Mouse (Mus musculus): ENCODE data around the gene Zfp184. TPM values are rescaled to one million over a fixed set of nuclear protein-coding genes. Genes with fewer than 3 reads are reported as not detected.
A peak's percentile ranks its signal among the peaks of the same experiment; 100 is the strongest.

Gene Zfp184
- total and polyA plus RNA-seq, 2 experiments from 2014 or later = 7.5 to 8.1 TPM

- no peak for TF ChIP-seq CTCF (IDR thresholded peaks at IDR 0.05)
- 79% methylated on average over 3 of the region's 3 CpGs for WGBS
- no peak overlapping the region for H3K4me3 ChIP-seq (ENCODE audit: low read depth, low read length)
- no peak overlapping the region for H3K9ac ChIP-seq (replicated peaks; ENCODE audit: low read length, poor library complexity, severe bottlenecking)
- DNase-seq (ENCODE audit: low spot score) (no peak), ATAC-seq (ENCODE audit: low FRiP score) (no peak)
- no peaks in the 10 kb centered on the region for H3K9me3 ChIP-seq (ENCODE audit: low read length)
- peaks cover 86% of the 10 kb centered on the region for H3K27me3 ChIP-seq (ENCODE audit: insufficient read depth, low read length)
- peaks cover 6% of the 10 kb centered on the region for H3K4me1 ChIP-seq (ENCODE audit: insufficient read depth, low read length)
- H3K27ac ChIP-seq (ENCODE audit: low read depth, low read length) = no peak overlapping the region
- H3K4me2 ChIP-seq (ENCODE audit: low read depth, low read length, poor library complexity, severe bottlenecking) = no peak overlapping the region
- no peaks in the 10 kb centered on the region for H3K36me3 ChIP-seq (ENCODE audit: insufficient read depth, low read length)
These were observed 63.8 kb downstream of the Zfp184 start for GRCm38 (mm10) chr13:22008707-22009106.

GRCm38 (mm10) chr13:22009642-22010041 lies 64.7 kb downstream of the Zfp184 start, which contains the start of gene Prss16:
TSS of gene Prss16 (minus strand) at chr13:22009742.
- no peak for DNase-seq (ENCODE audit: low spot score)
- Histone ChIP-seq H3K4me2 (ENCODE audit: low read depth, low read length, poor library complexity, severe bottlenecking) (no peak within 1 kb of the TSS), H3K4me1 (ENCODE audit: insufficient read depth, low read length) (peaks cover 6% of the 10 kb centered on the region), H3K9me3 (ENCODE audit: low read length) (no peaks in the 10 kb centered on the region), H3K27ac (ENCODE audit: low read depth, low read length) (no peak within 1 kb of the TSS), H3K9ac (replicated peaks; ENCODE audit: low read length, poor library complexity, severe bottlenecking) (no peak within 1 kb of the TSS), H3K36me3 (ENCODE audit: insufficient read depth, low read length) (no peaks in the 10 kb centered on the region), H3K4me3 (ENCODE audit: low read depth, low read length) (no peak within 1 kb of the TSS), H3K27me3 (ENCODE audit: insufficient read depth, low read length) (peaks cover 82% of the 10 kb centered on the region)
- no peak for TF ChIP-seq CTCF (IDR thresholded peaks at IDR 0.05)
- no peak for ATAC-seq (ENCODE audit: low FRiP score)
- WGBS = 36% methylated on average over 7 of the region's 7 CpGs

MicroRNAs encoded within 50 kb of the gene (microRNA counts, 519-probe panel; counts per million panel counts)
- 5,377 counts per million, percentile 93 among the panel's probes with 10 or more counts for microRNA mmu-miR-1983

Small RNAs within 50 kb of the gene (microRNA-seq; reads per million reads assigned to microRNA genes)
- gene Gm44456 (ENCODE audit: borderline number of aligned reads) = not detected
- 4,992 reads per million, percentile 89 among the genes with 10 or more reads in this experiment for gene Mir1983 (ENCODE audit: borderline number of aligned reads)

Other genes starting within 250 kb of the Zfp184 start
- not detected in 2 replicates for gene Olfr1359, start 247.0 kb upstream of the Zfp184 start, total RNA-seq (2014; rRNA removed)
- not detected in 2 replicates for gene Olfr1359, start 247.0 kb upstream of the Zfp184 start, polyA plus RNA-seq (2015; fragmentation: Nextera tagmentation; extraction: Ambion mirVana)
- gene Hist1h2bl, start 229.0 kb upstream of the Zfp184 start, total RNA-seq (2014; rRNA removed) = 87.0 and 175 TPM in 2 replicates
- gene Hist1h2bl, start 229.0 kb upstream of the Zfp184 start, polyA plus RNA-seq (2015; fragmentation: Nextera tagmentation; extraction: Ambion mirVana) = not detected in 2 replicates
- 253 and 398 TPM in 2 replicates for gene Hist1h2ai, start 228.7 kb upstream of the Zfp184 start, total RNA-seq (2014; rRNA removed)
- gene Hist1h2ai, start 228.7 kb upstream of the Zfp184 start, polyA plus RNA-seq (2015; fragmentation: Nextera tagmentation; extraction: Ambion mirVana) = 3.2 and 3.5 TPM in 2 replicates
- 258 and 532 TPM in 2 replicates for gene Hist1h3h, start 227.4 kb upstream of the Zfp184 start, total RNA-seq (2014; rRNA removed)
- 2.0 TPM in 1 of 2 replicates, not detected in the other for gene Hist1h3h, start 227.4 kb upstream of the Zfp184 start, polyA plus RNA-seq (2015; fragmentation: Nextera tagmentation; extraction: Ambion mirVana)
- gene Hist1h2bm, start 223.1 kb upstream of the Zfp184 start, total RNA-seq (2014; rRNA removed) = 201 and 468 TPM in 2 replicates
- gene Hist1h2bm, start 223.1 kb upstream of the Zfp184 start, polyA plus RNA-seq (2015; fragmentation: Nextera tagmentation; extraction: Ambion mirVana) = 0.39 and 0.51 TPM in 2 replicates
- 304 and 479 TPM in 2 replicates for gene Hist1h4j, start 210.0 kb upstream of the Zfp184 start, total RNA-seq (2014; rRNA removed)
- gene Hist1h4j, start 210.0 kb upstream of the Zfp184 start, polyA plus RNA-seq (2015; fragmentation: Nextera tagmentation; extraction: Ambion mirVana) = 0.32 TPM in 1 of 2 replicates, not detected in the other
- gene Hist1h4k, start 194.6 kb upstream of the Zfp184 start, total RNA-seq (2014; rRNA removed) = 386 and 434 TPM in 2 replicates
- gene Hist1h4k, start 194.6 kb upstream of the Zfp184 start, polyA plus RNA-seq (2015; fragmentation: Nextera tagmentation; extraction: Ambion mirVana) = 0.80 and 2.1 TPM in 2 replicates
- 254 and 276 TPM in 2 replicates for gene Hist1h2ak, start 191.3 kb upstream of the Zfp184 start, total RNA-seq (2014; rRNA removed)
- 2.4 and 4.6 TPM in 2 replicates for gene Hist1h2ak, start 191.3 kb upstream of the Zfp184 start, polyA plus RNA-seq (2015; fragmentation: Nextera tagmentation; extraction: Ambion mirVana)
- 212 and 326 TPM in 2 replicates for gene Hist1h2bn, start 191.0 kb upstream of the Zfp184 start, total RNA-seq (2014; rRNA removed)
- not detected in 2 replicates for gene Hist1h2bn, start 191.0 kb upstream of the Zfp184 start, polyA plus RNA-seq (2015; fragmentation: Nextera tagmentation; extraction: Ambion mirVana)
- 54.7 and 116 TPM in 2 replicates for gene Hist1h1b, start 164.5 kb upstream of the Zfp184 start, total RNA-seq (2014; rRNA removed)
- gene Hist1h1b, start 164.5 kb upstream of the Zfp184 start, polyA plus RNA-seq (2015; fragmentation: Nextera tagmentation; extraction: Ambion mirVana) = 2.0 TPM in 2 replicates
- gene Hist1h3i, start 161.7 kb upstream of the Zfp184 start, total RNA-seq (2014; rRNA removed) = 282 and 525 TPM in 2 replicates
- 8.2 and 10.0 TPM in 2 replicates for gene Hist1h3i, start 161.7 kb upstream of the Zfp184 start, polyA plus RNA-seq (2015; fragmentation: Nextera tagmentation; extraction: Ambion mirVana)
- gene Hist1h2an, start 157.9 kb upstream of the Zfp184 start, total RNA-seq (2014; rRNA removed) = 145 and 318 TPM in 2 replicates
- not detected in 2 replicates for gene Hist1h2an, start 157.9 kb upstream of the Zfp184 start, polyA plus RNA-seq (2015; fragmentation: Nextera tagmentation; extraction: Ambion mirVana)
- gene Hist1h2bp, start 157.6 kb upstream of the Zfp184 start, total RNA-seq (2014; rRNA removed) = 41.9 and 77.2 TPM in 2 replicates
- 0.48 and 0.76 TPM in 2 replicates for gene Hist1h2bp, start 157.6 kb upstream of the Zfp184 start, polyA plus RNA-seq (2015; fragmentation: Nextera tagmentation; extraction: Ambion mirVana)
- 213 and 311 TPM in 2 replicates for gene Hist1h2bq, start 134.9 kb upstream of the Zfp184 start, total RNA-seq (2014; rRNA removed)
- gene Hist1h2bq, start 134.9 kb upstream of the Zfp184 start, polyA plus RNA-seq (2015; fragmentation: Nextera tagmentation; extraction: Ambion mirVana) = 2.7 and 3.8 TPM in 2 replicates
- not detected in 2 replicates for gene Hist1h2ao, start 134.6 kb upstream of the Zfp184 start, total RNA-seq (2014; rRNA removed)
- gene Hist1h2ao, start 134.6 kb upstream of the Zfp184 start, polyA plus RNA-seq (2015; fragmentation: Nextera tagmentation; extraction: Ambion mirVana) = not detected in 2 replicates
- gene Hist1h4m, start 133.3 kb upstream of the Zfp184 start, total RNA-seq (2014; rRNA removed) = 2.3 TPM in 1 of 2 replicates, not detected in the other
- 1.8 TPM in 1 of 2 replicates, not detected in the other for gene Hist1h4m, start 133.3 kb upstream of the Zfp184 start, polyA plus RNA-seq (2015; fragmentation: Nextera tagmentation; extraction: Ambion mirVana)
- gene Hist1h4n, start 112.9 kb upstream of the Zfp184 start, total RNA-seq (2014; rRNA removed) = 1,387 and 1,972 TPM in 2 replicates
- 1.7 and 2.3 TPM in 2 replicates for gene Hist1h4n, start 112.9 kb upstream of the Zfp184 start, polyA plus RNA-seq (2015; fragmentation: Nextera tagmentation; extraction: Ambion mirVana)
- 409 and 620 TPM in 2 replicates for gene Hist1h2ap, start 111.6 kb upstream of the Zfp184 start, total RNA-seq (2014; rRNA removed)
- 282 and 299 TPM in 2 replicates for gene Hist1h2ap, start 111.6 kb upstream of the Zfp184 start, polyA plus RNA-seq (2015; fragmentation: Nextera tagmentation; extraction: Ambion mirVana)
- gene Hist1h2br, start 111.4 kb upstream of the Zfp184 start, total RNA-seq (2014; rRNA removed) = 112 and 283 TPM in 2 replicates
- 3.0 and 4.0 TPM in 2 replicates for gene Hist1h2br, start 111.4 kb upstream of the Zfp184 start, polyA plus RNA-seq (2015; fragmentation: Nextera tagmentation; extraction: Ambion mirVana)
- gene Pom121l2, start 36.1 kb downstream of the Zfp184 start, total RNA-seq (2014; rRNA removed) = 0.05 and 0.90 TPM in 2 replicates
- gene Pom121l2, start 36.1 kb downstream of the Zfp184 start, polyA plus RNA-seq (2015; fragmentation: Nextera tagmentation; extraction: Ambion mirVana) = not detected in 2 replicates
- gene Prss16, start 64.6 kb downstream of the Zfp184 start, total RNA-seq (2014; rRNA removed) = 0.09 and 1.6 TPM in 2 replicates
- gene Prss16, start 64.6 kb downstream of the Zfp184 start, polyA plus RNA-seq (2015; fragmentation: Nextera tagmentation; extraction: Ambion mirVana) = not detected in 2 replicates
- gene Hist1h2ah, start 90.5 kb downstream of the Zfp184 start, total RNA-seq (2014; rRNA removed) = 4.5 and 62.6 TPM in 2 replicates
- gene Hist1h2ah, start 90.5 kb downstream of the Zfp184 start, polyA plus RNA-seq (2015; fragmentation: Nextera tagmentation; extraction: Ambion mirVana) = 6.9 TPM in 1 of 2 replicates, not detected in the other
- 112 and 321 TPM in 2 replicates for gene Hist1h2bk, start 90.8 kb downstream of the Zfp184 start, total RNA-seq (2014; rRNA removed)
- not detected in 2 replicates for gene Hist1h2bk, start 90.8 kb downstream of the Zfp184 start, polyA plus RNA-seq (2015; fragmentation: Nextera tagmentation; extraction: Ambion mirVana)
- 10.0 and 19.2 TPM in 2 replicates for gene Hist1h4i, start 96.3 kb downstream of the Zfp184 start, total RNA-seq (2014; rRNA removed)
- gene Hist1h4i, start 96.3 kb downstream of the Zfp184 start, polyA plus RNA-seq (2015; fragmentation: Nextera tagmentation; extraction: Ambion mirVana) = 2.2 and 2.5 TPM in 2 replicates
- 84.2 and 252 TPM in 2 replicates for gene Hist1h2ag, start 97.8 kb downstream of the Zfp184 start, total RNA-seq (2014; rRNA removed)
- 2.5 TPM in 1 of 2 replicates, not detected in the other for gene Hist1h2ag, start 97.8 kb downstream of the Zfp184 start, polyA plus RNA-seq (2015; fragmentation: Nextera tagmentation; extraction: Ambion mirVana)
- gene Hist1h2bj, start 98.1 kb downstream of the Zfp184 start, total RNA-seq (2014; rRNA removed) = 161 and 335 TPM in 2 replicates
- gene Hist1h2bj, start 98.1 kb downstream of the Zfp184 start, polyA plus RNA-seq (2015; fragmentation: Nextera tagmentation; extraction: Ambion mirVana) = 2.7 and 3.2 TPM in 2 replicates
- gene Vmn1r188, start 139.3 kb downstream of the Zfp184 start, total RNA-seq (2014; rRNA removed) = not detected in 2 replicates
- gene Vmn1r188, start 139.3 kb downstream of the Zfp184 start, polyA plus RNA-seq (2015; fragmentation: Nextera tagmentation; extraction: Ambion mirVana) = not detected in 2 replicates
- gene Vmn1r189, start 160.7 kb downstream of the Zfp184 start, total RNA-seq (2014; rRNA removed) = not detected in 2 replicates
- not detected in 2 replicates for gene Vmn1r189, start 160.7 kb downstream of the Zfp184 start, polyA plus RNA-seq (2015; fragmentation: Nextera tagmentation; extraction: Ambion mirVana)
- not detected in 2 replicates for gene Vmn1r191, start 238.9 kb downstream of the Zfp184 start, total RNA-seq (2014; rRNA removed)
- gene Vmn1r191, start 238.9 kb downstream of the Zfp184 start, polyA plus RNA-seq (2015; fragmentation: Nextera tagmentation; extraction: Ambion mirVana) = not detected in 2 replicates
- gene Vmn1r192, start 246.0 kb downstream of the Zfp184 start, total RNA-seq (2014; rRNA removed) = not detected in 2 replicates
- gene Vmn1r192, start 246.0 kb downstream of the Zfp184 start, polyA plus RNA-seq (2015; fragmentation: Nextera tagmentation; extraction: Ambion mirVana) = not detected in 2 replicates

All from midbrain, postnatal 0 days (tissue).